Mouse (Mus musculus): ENCODE results near the gene Zbed3.

DNA sequence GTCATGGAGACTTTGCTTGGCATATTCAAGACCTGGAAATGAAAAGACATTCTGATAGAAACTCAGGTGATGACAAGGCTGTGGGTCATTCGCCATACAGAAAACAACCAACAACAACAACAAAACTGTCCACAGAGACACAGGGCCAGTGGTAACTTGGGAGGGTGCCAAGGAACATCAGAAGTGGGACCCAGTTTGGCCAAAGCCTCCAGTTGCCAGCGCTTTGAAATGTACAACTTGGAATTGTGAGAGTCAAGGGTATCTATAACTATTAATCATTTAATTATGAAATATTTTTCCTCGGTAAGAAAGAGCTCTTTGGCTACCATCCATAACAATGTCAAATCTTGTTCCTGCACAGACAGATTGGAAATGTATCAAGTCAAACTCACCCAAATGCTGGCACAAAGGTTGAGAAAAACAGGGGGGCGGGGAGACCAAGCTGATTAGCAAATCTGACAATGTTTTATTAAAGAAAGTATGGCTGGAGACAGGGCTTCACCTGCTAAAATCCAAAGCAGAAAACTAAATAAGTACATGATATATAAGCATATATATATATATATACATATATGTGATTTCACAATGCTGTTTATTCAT is 44.9 kb upstream of the Zbed3 start:
- no peak for TF ChIP-seq CTCF (IDR thresholded peaks at IDR 0.05; ENCODE audit: low read depth, low read length)
- no peak for TF ChIP-seq POLR2A (IDR thresholded peaks at IDR 0.05; ENCODE audit: borderline replicate concordance, low read depth, low read length)

Measured in bone marrow macrophage, adult 2 months (primary cell).